Mouse (Mus musculus): ENCODE measurements around the gene Dpy19l3.

Gene Dpy19l3

GRCm38 (mm10) chr7:35688781-35689349 is 65.4 kb downstream of the Dpy19l3 start:
- no peak for DNase-seq (ENCODE audit: low read depth)

- DNase-seq (ENCODE audit: low read depth) = no peak
Observed at GRCm38 (mm10) chr7:35688276-35688675, 66.0 kb downstream of the Dpy19l3 start.

- DNase-seq (ENCODE audit: low read depth) = no peak
Observed at GRCm38 (mm10) chr7:35687229-35687628, 67.0 kb downstream of the Dpy19l3 start.

GRCm38 (mm10) chr7:35686756-35687155 is 67.5 kb downstream of the Dpy19l3 start:
- DNase-seq (ENCODE audit: low read depth) = peak; percentile 31

- DNase-seq (ENCODE audit: low read depth) = no peak
Observed at GRCm38 (mm10) chr7:35686216-35686615, 68.0 kb downstream of the Dpy19l3 start.

- no peak for DNase-seq (ENCODE audit: low read depth)
Observed at GRCm38 (mm10) chr7:35683409-35684122, 70.7 kb downstream of the Dpy19l3 start.

- DNase-seq (ENCODE audit: low read depth) = peak; percentile 15
Observed at GRCm38 (mm10) chr7:35681559-35681958, 72.7 kb downstream of the Dpy19l3 start.

GRCm38 (mm10) chr7:35678976-35679375 is 75.3 kb downstream of the Dpy19l3 start:
- no peak for DNase-seq (ENCODE audit: low read depth)

- DNase-seq (ENCODE audit: low read depth) = no peak
Observed at GRCm38 (mm10) chr7:35668066-35669041, 85.9 kb downstream of the Dpy19l3 start.

GRCm38 (mm10) chr7:35663790-35664376 is 90.4 kb downstream of the Dpy19l3 start:
- no peak for DNase-seq (ENCODE audit: low read depth)

GRCm38 (mm10) chr7:35659173-35659572 is 95.1 kb downstream of the Dpy19l3 start:
- peak; percentile 34 for DNase-seq (ENCODE audit: low read depth)

GRCm38 (mm10) chr7:35657829-35658228 is 96.4 kb downstream of the Dpy19l3 start:
- DNase-seq (ENCODE audit: low read depth) = no peak

GRCm38 (mm10) chr7:35651583-35652270 is 102.5 kb downstream of the Dpy19l3 start:
- peak; percentile 16 for DNase-seq (ENCODE audit: low read depth)

GRCm38 (mm10) chr7:35650716-35651410 is 103.4 kb downstream of the Dpy19l3 start:
- DNase-seq (ENCODE audit: low read depth) = no peak

GRCm38 (mm10) chr7:35649071-35649470 is 105.2 kb downstream of the Dpy19l3 start:
- peak; percentile 74 for DNase-seq (ENCODE audit: low read depth)

GRCm38 (mm10) chr7:35648239-35649069 is 105.8 kb downstream of the Dpy19l3 start:
- DNase-seq (ENCODE audit: low read depth) = peak; percentile 11

- DNase-seq (ENCODE audit: low read depth) = peak; percentile 96
Observed at GRCm38 (mm10) chr7:35647101-35647698, 107.1 kb downstream of the Dpy19l3 start, which contains the start of gene Pdcd5. Gene Pdcd5 (minus strand): TSS chr7:35647521.

GRCm38 (mm10) chr7:35646317-35647081 is 107.8 kb downstream of the Dpy19l3 start:
- DNase-seq (ENCODE audit: low read depth) = no peak

- no peak for DNase-seq (ENCODE audit: low read depth)
Observed at GRCm38 (mm10) chr7:35640072-35640471, 114.2 kb downstream of the Dpy19l3 start.
